Mouse (Mus musculus): ENCODE data around the gene Pnkd.
A peak's percentile ranks its signal among the peaks of the same experiment; 100 is the strongest.
"Not testable (repeated sequence)": the region's sequence is repeated elsewhere in the genome, so short reads cannot be mapped to it uniquely, and the experiment has no call there.

The Pnkd gene

GRCm38 (mm10) chr1:74388398-74388920 lies 103.7 kb downstream of the Pnkd start:
- DNase-seq (ENCODE audit: low spot score in 2 of 2): no peak

- no peak for DNase-seq (ENCODE audit: low spot score in 2 of 2)
Observed at GRCm38 (mm10) chr1:74389831-74390286, 105.1 kb downstream of the Pnkd start.

DNA sequence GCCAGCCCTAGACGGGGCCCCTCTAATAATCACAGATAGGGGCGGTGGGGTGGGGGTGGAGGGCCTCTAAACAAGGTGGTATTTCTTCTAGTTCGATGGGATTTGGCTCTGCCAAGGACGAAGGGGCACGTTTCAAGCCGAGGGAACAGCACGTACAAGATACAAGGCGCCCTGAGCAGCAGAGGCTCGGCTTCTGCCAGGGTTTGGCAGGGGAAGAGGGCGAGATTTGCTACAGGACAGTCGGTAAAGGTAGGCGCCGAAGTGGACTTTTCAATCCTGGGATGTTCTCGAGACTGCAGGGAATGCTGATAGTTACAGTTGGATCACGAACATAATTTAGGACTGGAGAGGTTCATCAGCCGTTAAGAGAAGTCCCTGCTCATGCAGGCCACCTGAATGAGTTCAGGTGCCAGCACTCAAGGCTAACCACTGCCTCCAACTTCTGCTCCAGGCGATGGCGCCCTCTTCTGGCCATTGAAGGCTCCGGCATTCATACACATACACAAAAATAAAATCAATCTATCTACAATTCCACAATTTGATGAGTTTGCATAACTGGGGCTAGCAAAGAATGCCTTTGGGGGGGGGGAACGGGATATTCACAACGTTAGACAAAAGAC lies 105.7 kb downstream of the Pnkd start:
- DNase-seq (ENCODE audit: low spot score in 2 of 2): no peak

- peak; percentile 88 to 91 for DNase-seq (ENCODE audit: low spot score in 2 of 2)
Observed at GRCm38 (mm10) chr1:74390924-74391748, 106.4 kb downstream of the Pnkd start, which contains the start of gene Ctdsp1. Gene Ctdsp1 (plus strand): TSS chr1:74391509.

- peak in 1 of 2 experiments; percentile 32 for DNase-seq (ENCODE audit: low spot score in 2 of 2)
Observed at GRCm38 (mm10) chr1:74391844-74392441, 107.2 kb downstream of the Pnkd start.

GRCm38 (mm10) chr1:74392446-74392994 lies 107.8 kb downstream of the Pnkd start:
- DNase-seq (ENCODE audit: low spot score in 2 of 2): no peak

GRCm38 (mm10) chr1:74393010-74393409 lies 108.3 kb downstream of the Pnkd start:
- no peak for DNase-seq (ENCODE audit: low spot score in 2 of 2)

GRCm38 (mm10) chr1:74393697-74394096 lies 109.0 kb downstream of the Pnkd start:
- DNase-seq (ENCODE audit: low spot score in 2 of 2): no peak

- DNase-seq (ENCODE audit: low spot score in 2 of 2): no peak
Observed at GRCm38 (mm10) chr1:74394311-74394710, 109.6 kb downstream of the Pnkd start.

- DNase-seq (ENCODE audit: low spot score in 2 of 2): no peak
Observed at GRCm38 (mm10) chr1:74394858-74395257, 110.1 kb downstream of the Pnkd start.

DNA sequence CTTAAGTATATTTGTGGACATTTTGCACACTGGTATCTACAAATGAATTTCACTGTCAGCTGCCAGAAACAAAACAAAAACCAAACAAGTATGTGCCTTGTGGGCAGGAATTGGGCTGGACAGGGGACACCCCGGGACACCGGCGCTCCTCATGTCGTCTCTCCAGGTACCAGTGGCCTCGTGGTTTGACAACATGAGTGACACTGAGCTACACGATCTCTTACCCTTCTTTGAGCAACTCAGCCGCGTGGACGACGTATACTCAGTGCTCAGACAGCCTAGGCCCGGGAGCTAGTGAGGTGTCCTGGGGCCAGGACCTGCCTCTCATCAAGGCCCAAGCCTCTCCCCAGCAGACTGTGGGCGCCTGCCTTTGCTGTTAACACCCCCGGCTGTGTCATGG lies 110.6 kb downstream of the Pnkd start:
- DNase-seq (ENCODE audit: low spot score in 2 of 2): no peak

- DNase-seq (ENCODE audit: low spot score in 2 of 2): not testable (repeated sequence)
Observed at GRCm38 (mm10) chr1:74396456-74397222, 111.9 kb downstream of the Pnkd start.

DNA sequence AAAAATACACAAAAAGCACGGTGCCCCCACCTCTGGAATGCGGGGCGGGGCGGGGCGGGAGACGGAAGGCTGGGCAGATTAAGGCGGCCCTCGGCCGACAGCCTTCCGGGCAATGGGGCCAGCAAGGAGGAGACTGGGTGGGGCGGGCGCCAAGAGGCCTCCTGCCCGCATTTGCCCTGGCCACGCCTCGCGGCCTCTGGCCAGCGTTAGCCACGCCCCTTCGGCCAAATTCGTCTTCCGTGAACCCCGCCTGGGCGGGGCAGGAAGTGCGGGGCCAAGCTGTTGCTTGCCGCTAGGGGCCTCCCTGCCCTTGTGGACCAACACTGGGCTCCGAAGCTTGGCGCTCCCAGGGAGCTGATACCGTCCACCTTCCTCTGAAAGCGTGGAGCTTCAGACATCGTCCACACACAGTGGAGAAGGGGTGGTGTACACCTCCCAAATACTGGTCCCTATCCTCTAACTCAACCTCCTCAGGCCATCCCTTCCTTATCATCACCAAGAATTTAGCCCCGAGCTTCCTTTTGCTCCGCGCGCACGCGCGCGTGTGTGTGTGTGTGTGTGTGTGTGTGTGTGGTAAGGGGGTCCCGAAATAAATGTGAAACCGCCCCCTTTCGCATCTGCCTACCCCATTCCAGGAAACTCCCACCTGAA lies 112.7 kb downstream of the Pnkd start:
- peak; percentile 81 to 84 for DNase-seq (ENCODE audit: low spot score in 2 of 2)

GRCm38 (mm10) chr1:74397919-74398451 lies 113.3 kb downstream of the Pnkd start:
- DNase-seq (ENCODE audit: low spot score in 2 of 2): peak in 1 of 2 experiments; percentile 48

DNA sequence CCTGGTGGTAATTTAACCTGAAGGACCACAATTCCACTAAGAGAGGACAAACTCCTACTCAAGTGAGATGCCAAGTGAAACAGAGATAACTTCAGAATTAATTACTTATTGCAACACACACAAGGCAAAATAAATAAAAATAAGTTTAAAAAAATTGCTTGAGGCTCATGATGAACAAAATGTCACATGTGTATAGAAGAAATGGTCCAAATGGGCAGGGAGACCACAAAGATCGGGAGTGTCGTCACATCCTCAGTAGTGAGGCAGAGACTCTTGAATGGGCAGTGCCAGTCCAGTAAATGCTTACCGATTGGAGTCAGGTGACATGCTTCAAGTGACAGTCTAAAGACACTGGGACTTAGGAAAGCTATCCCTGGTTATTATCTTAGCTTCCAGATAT lies 115.8 kb downstream of the Pnkd start:
- no peak for DNase-seq (ENCODE audit: low spot score in 2 of 2)

- DNase-seq (ENCODE audit: low spot score in 2 of 2): no peak
Observed at GRCm38 (mm10) chr1:74401015-74401702, 116.4 kb downstream of the Pnkd start.

All from frontal cortex, postnatal 14 days (tissue).